Mouse (Mus musculus): ENCODE measurements around the gene Nptx1.
A peak's percentile ranks its signal among the peaks of the same experiment; 100 is the strongest.

Gene Nptx1

GRCm38 (mm10) chr11:119551468-119551867, 3.9 kb upstream of the Nptx1 start:
- DNase-seq (ENCODE audit: extremely low read depth, low read depth, low spot score) = no peak

GRCm38 (mm10) chr11:119550546-119551335, 3.2 kb upstream of the Nptx1 start:
- no peak for DNase-seq (ENCODE audit: extremely low read depth, low read depth, low spot score)

GRCm38 (mm10) chr11:119549371-119549811, 1.8 kb upstream of the Nptx1 start:
- DNase-seq (ENCODE audit: extremely low read depth, low read depth, low spot score) = no peak

- DNase-seq (ENCODE audit: extremely low read depth, low read depth, low spot score) = no peak
Measured at GRCm38 (mm10) chr11:119548741-119549370, 1.3 kb upstream of the Nptx1 start.

GRCm38 (mm10) chr11:119547951-119548591, 518 bp upstream of the Nptx1 start:
- no peak for DNase-seq (ENCODE audit: extremely low read depth, low read depth, low spot score)

- no peak for DNase-seq (ENCODE audit: extremely low read depth, low read depth, low spot score)
Measured at GRCm38 (mm10) chr11:119546496-119547182, 914 bp downstream of the Nptx1 start.

- DNase-seq (ENCODE audit: extremely low read depth, low read depth, low spot score) = no peak
Measured at GRCm38 (mm10) chr11:119545741-119546495, 1.6 kb downstream of the Nptx1 start.

- DNase-seq (ENCODE audit: extremely low read depth, low read depth, low spot score) = no peak
Measured at GRCm38 (mm10) chr11:119545281-119545680, 2.3 kb downstream of the Nptx1 start.

- peak; percentile 56 for DNase-seq (ENCODE audit: extremely low read depth, low read depth, low spot score)
Measured at GRCm38 (mm10) chr11:119544518-119545105, 2.9 kb downstream of the Nptx1 start.

- DNase-seq (ENCODE audit: extremely low read depth, low read depth, low spot score) = no peak
Measured at GRCm38 (mm10) chr11:119543816-119544517, 3.6 kb downstream of the Nptx1 start.

- DNase-seq (ENCODE audit: extremely low read depth, low read depth, low spot score) = no peak
Measured at GRCm38 (mm10) chr11:119542886-119543285, 4.7 kb downstream of the Nptx1 start.

- no peak for DNase-seq (ENCODE audit: extremely low read depth, low read depth, low spot score)
Measured at GRCm38 (mm10) chr11:119542371-119542770, 5.2 kb downstream of the Nptx1 start.

GRCm38 (mm10) chr11:119541082-119541481, 6.5 kb downstream of the Nptx1 start:
- no peak for DNase-seq (ENCODE audit: extremely low read depth, low read depth, low spot score)

- no peak for DNase-seq (ENCODE audit: extremely low read depth, low read depth, low spot score)
Measured at GRCm38 (mm10) chr11:119540560-119540959, 7.0 kb downstream of the Nptx1 start.

- no peak for DNase-seq (ENCODE audit: extremely low read depth, low read depth, low spot score)
Measured at GRCm38 (mm10) chr11:119539944-119540343, 7.6 kb downstream of the Nptx1 start.

- DNase-seq (ENCODE audit: extremely low read depth, low read depth, low spot score) = peak; percentile 75
Measured at GRCm38 (mm10) chr11:119533745-119534144, 13.8 kb downstream of the Nptx1 start.

GRCm38 (mm10) chr11:119532460-119532859, 15.1 kb downstream of the Nptx1 start:
- no peak for DNase-seq (ENCODE audit: extremely low read depth, low read depth, low spot score)

- DNase-seq (ENCODE audit: extremely low read depth, low read depth, low spot score) = no peak
Measured at GRCm38 (mm10) chr11:119528930-119529329, 18.6 kb downstream of the Nptx1 start.

All from fat pad, adult 2 months (tissue).